Mouse (Mus musculus) gastrocnemius, postnatal 25 days (tissue): ENCODE data around the gene Hoxc4. TPM values are rescaled to one million over a fixed set of nuclear protein-coding genes. Genes with fewer than 3 reads are reported as not detected.

Source experiments
- DNase-seq: peaks from one replicate; pipeline ENCODE4 v3.0.0; 2022
- total RNA-seq, 2 experiments: library from RNA; stranded (reverse); gene quantifications; 1 replicate in 1 of 2; 2 replicates in 1 of 2; pipeline ENCODE4 v1.2.3; 2021

Hoxc4 gene
- total RNA-seq, 2 experiments from 2014 or later: 3.8 to 4.1 TPM

GRCm38 (mm10) chr15:103038701-103039480 is 20.2 kb downstream of the Hoxc4 start:
- no peak for DNase-seq

GRCm38 (mm10) chr15:103039609-103040008 is 20.9 kb downstream of the Hoxc4 start:
- DNase-seq: no peak

- DNase-seq: no peak
These were observed 21.9 kb downstream of the Hoxc4 start for GRCm38 (mm10) chr15:103040601-103041000.

GRCm38 (mm10) chr15:103041613-103042012 is 22.9 kb downstream of the Hoxc4 start:
- no peak for DNase-seq

- DNase-seq: no peak
These were observed 23.5 kb downstream of the Hoxc4 start for GRCm38 (mm10) chr15:103042209-103042608.

GRCm38 (mm10) chr15:103051670-103052069 is 32.9 kb downstream of the Hoxc4 start:
- no peak for DNase-seq

- DNase-seq: no peak
These were observed 34.5 kb downstream of the Hoxc4 start for GRCm38 (mm10) chr15:103053210-103053609.

GRCm38 (mm10) chr15:103056396-103056795 is 37.7 kb downstream of the Hoxc4 start:
- DNase-seq: no peak

GRCm38 (mm10) chr15:103058715-103059114 is 40.0 kb downstream of the Hoxc4 start:
- DNase-seq: no peak

- DNase-seq: no peak
These were observed 40.8 kb downstream of the Hoxc4 start for GRCm38 (mm10) chr15:103059393-103059992.

GRCm38 (mm10) chr15:103060021-103060340 is 41.2 kb downstream of the Hoxc4 start:
- DNase-seq: no peak

- DNase-seq: peak; percentile 47
These were observed 41.8 kb downstream of the Hoxc4 start for GRCm38 (mm10) chr15:103060341-103061130.

- peak; percentile 47 for DNase-seq
These were observed 42.5 kb downstream of the Hoxc4 start for GRCm38 (mm10) chr15:103061131-103061825.

- no peak for DNase-seq
These were observed 43.3 kb downstream of the Hoxc4 start for GRCm38 (mm10) chr15:103061988-103062387.

GRCm38 (mm10) chr15:103065642-103066041 is 46.9 kb downstream of the Hoxc4 start:
- no peak for DNase-seq

- no peak for DNase-seq
These were observed 49.0 kb downstream of the Hoxc4 start for GRCm38 (mm10) chr15:103067701-103068100.

- DNase-seq: peak; percentile 46
These were observed 50.4 kb downstream of the Hoxc4 start for GRCm38 (mm10) chr15:103069173-103069572.

GRCm38 (mm10) chr15:103071266-103071665 is 52.5 kb downstream of the Hoxc4 start:
- no peak for DNase-seq

GRCm38 (mm10) chr15:103074663-103075415 is 56.1 kb downstream of the Hoxc4 start:
- DNase-seq: no peak

GRCm38 (mm10) chr15:103077673-103078072 is 58.9 kb downstream of the Hoxc4 start:
- no peak for DNase-seq

- DNase-seq: no peak
These were observed 63.9 kb downstream of the Hoxc4 start for GRCm38 (mm10) chr15:103082622-103083021.

- DNase-seq: peak; percentile 23
These were observed 64.9 kb downstream of the Hoxc4 start for GRCm38 (mm10) chr15:103083598-103083997.
